Mouse (Mus musculus) midbrain, embryonic 11.5 days (tissue): ENCODE results near the gene Zcchc2. TPM values are rescaled to one million over a fixed set of nuclear protein-coding genes. Genes with fewer than 3 reads are reported as not detected.

Experiments used
- ATAC-seq: fragments of 200-750 bp; cut with Nextera tagmentation; 2 replicates; pipeline ENCODE4 v1.8.0; 2017; ENCODE audit warnings: moderate TSS enrichment, moderate library complexity; ENCODE audit not compliant: low FRiP score
- DNase-seq: peaks from one replicate; pipeline ENCODE4 v3.0.0; 2015; ENCODE audit warnings: low spot score; ENCODE audit errors: missing footprints
- H3K27ac ChIP-seq: fragments of 300-500 bp; sonication (generic); 2 replicates; pipeline ENCODE4 v1.5.1; 2014; ENCODE audit warnings: low read depth, low read length
- H3K27me3 ChIP-seq: fragments of 300-500 bp; sonication (generic); 2 replicates; pipeline ENCODE4 v1.6.1; 2014; ENCODE audit warnings: mild to moderate bottlenecking, low read length, moderate library complexity, mixed read lengths; ENCODE audit not compliant: control insufficient read depth, insufficient read depth
- H3K36me3 ChIP-seq: fragments of 300-500 bp; sonication (generic); 2 replicates; pipeline ENCODE4 v1.6.1; 2014; ENCODE audit warnings: mild to moderate bottlenecking, low read length, moderate library complexity, mixed read lengths; ENCODE audit not compliant: control insufficient read depth, insufficient read depth
- H3K4me1 ChIP-seq: fragments of 300-500 bp; sonication (generic); 2 replicates; pipeline ENCODE4 v1.6.1; 2014; ENCODE audit warnings: low read length; ENCODE audit not compliant: control insufficient read depth, insufficient read depth
- H3K4me2 ChIP-seq: fragments of 300-500 bp; sonication (generic); 2 replicates; pipeline ENCODE4 v1.6.1; 2014; ENCODE audit warnings: mild to moderate bottlenecking, moderate library complexity
- H3K4me3 ChIP-seq: fragments of 300-500 bp; sonication (generic); 2 replicates; pipeline ENCODE4 v1.5.1; 2014; ENCODE audit warnings: low read depth, low read length
- H3K9ac ChIP-seq: fragments of 300-500 bp; sonication (generic); 2 replicates; pipeline ENCODE4 v1.6.1; 2014; ENCODE audit warnings: low read length
- H3K9me3 ChIP-seq: fragments of 300-500 bp; sonication (generic); 2 replicates; pipeline ENCODE4 v1.6.1; 2016; ENCODE audit warnings: low read length; ENCODE audit not compliant: control insufficient read depth
- WGBS: fragments of 180-500 bp; shearing (Covaris S2); extraction: QIAGEN DNeasy Blood & Tissue Kit; methylation state at CpG from one replicate; pipeline ENCODE4 v1.1.7; 2014; 5-methylcytosine and 5-hydroxymethylcytosine counted together
- polyA plus RNA-seq: library from polyadenylated mRNA; unstranded; fragments of >200 nt; fragmentation: Nextera tagmentation; extraction: Ambion mirVana; gene quantifications from 2 replicates; pipeline ENCODE4 v1.2.1, GENCODE M21; 2014

Gene Zcchc2
- polyA plus RNA-seq, 1 experiment from 2014 or later, result 1.7 TPM

GRCm38 (mm10) chr1:106022998-106023397, 32.8 kb downstream of the Zcchc2 start:
- Histone ChIP-seq H3K4me2 (no peak overlapping the region), H3K9me3 (no peaks in the 10 kb centered on the region), H3K4me3 (no peak overlapping the region), H3K27ac (no peak overlapping the region), H3K27me3 (no peaks in the 10 kb centered on the region), H3K4me1 (no peaks in the 10 kb centered on the region), H3K36me3 (peaks cover 2% of the 10 kb centered on the region; the same call in 1 of the 2 replicates), H3K9ac (no peak overlapping the region)
- DNase-seq (no peak), ATAC-seq (no peak)
- WGBS, result 92% methylated on average over 1 of the region's 1 CpGs

GRCm38 (mm10) chr1:106024254-106024653, 34.0 kb downstream of the Zcchc2 start:
- Histone ChIP-seq H3K27me3 (no peaks in the 10 kb centered on the region), H3K27ac (no peak overlapping the region), H3K9ac (no peak overlapping the region), H3K4me3 (no peak overlapping the region), H3K36me3 (no peaks in the 10 kb centered on the region; the same call in 1 of the 2 replicates), H3K4me2 (no peak overlapping the region), H3K9me3 (no peaks in the 10 kb centered on the region), H3K4me1 (no peaks in the 10 kb centered on the region)
- WGBS, result 94% methylated on average over 2 of the region's 2 CpGs
- no peak for DNase-seq
- no peak for ATAC-seq

GRCm38 (mm10) chr1:106024778-106025177, 34.6 kb downstream of the Zcchc2 start:
- no peak overlapping the region for H3K4me2 ChIP-seq
- WGBS, result 93% methylated on average over 3 of the region's 3 CpGs
- DNase-seq, result no peak
- no peaks in the 10 kb centered on the region for H3K9me3 ChIP-seq
- no peaks in the 10 kb centered on the region for H3K4me1 ChIP-seq
- no peak overlapping the region for H3K27ac ChIP-seq
- no peaks in the 10 kb centered on the region for H3K27me3 ChIP-seq
- no peak for ATAC-seq
- no peak overlapping the region for H3K9ac ChIP-seq
- H3K36me3 ChIP-seq, result no peaks in the 10 kb centered on the region; the same call in 1 of the 2 replicates
- H3K4me3 ChIP-seq, result no peak overlapping the region

GRCm38 (mm10) chr1:106029769-106030168, 39.6 kb downstream of the Zcchc2 start:
- Histone ChIP-seq H3K9me3 (no peaks in the 10 kb centered on the region), H3K36me3 (no peaks in the 10 kb centered on the region; the same call in 1 of the 2 replicates), H3K27ac (no peak overlapping the region), H3K4me2 (no peak overlapping the region), H3K27me3 (no peaks in the 10 kb centered on the region), H3K4me1 (no peaks in the 10 kb centered on the region), H3K9ac (no peak overlapping the region), H3K4me3 (no peak overlapping the region)
- WGBS, result 93% methylated on average over 15 of the region's 15 CpGs
- ATAC-seq, result no peak
- no peak for DNase-seq

GRCm38 (mm10) chr1:106030331-106030730, 40.1 kb downstream of the Zcchc2 start:
- Histone ChIP-seq H3K9me3 (no peaks in the 10 kb centered on the region), H3K27ac (no peak overlapping the region), H3K4me3 (no peak overlapping the region), H3K4me2 (no peak overlapping the region), H3K9ac (no peak overlapping the region), H3K27me3 (no peaks in the 10 kb centered on the region), H3K36me3 (no peaks in the 10 kb centered on the region; the same call in 1 of the 2 replicates), H3K4me1 (no peaks in the 10 kb centered on the region)
- no peak for DNase-seq
- 86% methylated on average over 10 of the region's 10 CpGs for WGBS
- no peak for ATAC-seq

GRCm38 (mm10) chr1:106030886-106031285, 40.7 kb downstream of the Zcchc2 start:
- no peak for DNase-seq
- no peak for ATAC-seq
- Histone ChIP-seq H3K9me3 (no peaks in the 10 kb centered on the region), H3K4me2 (no peak overlapping the region), H3K36me3 (no peaks in the 10 kb centered on the region; the same call in 1 of the 2 replicates), H3K27me3 (no peaks in the 10 kb centered on the region), H3K9ac (no peak overlapping the region), H3K27ac (no peak overlapping the region), H3K4me3 (no peak overlapping the region), H3K4me1 (no peaks in the 10 kb centered on the region)
- 94% methylated on average over 2 of the region's 2 CpGs for WGBS

- WGBS, result 73% methylated on average over 6 of the region's 6 CpGs
Observed at GRCm38 (mm10) chr1:106031908-106032307, 41.7 kb downstream of the Zcchc2 start.

GRCm38 (mm10) chr1:106034776-106035175, 44.6 kb downstream of the Zcchc2 start:
- ATAC-seq, result no peak
- 78% methylated on average over 7 of the region's 7 CpGs for WGBS

More at GRCm38 (mm10) chr1:106031908-106032307, 41.7 kb downstream of the Zcchc2 start:
- Histone ChIP-seq H3K4me2 (no peak overlapping the region), H3K9ac (no peak overlapping the region), H3K27ac (no peak overlapping the region), H3K27me3 (no peaks in the 10 kb centered on the region), H3K9me3 (no peaks in the 10 kb centered on the region), H3K4me1 (no peaks in the 10 kb centered on the region), H3K36me3 (no peaks in the 10 kb centered on the region; the same call in 1 of the 2 replicates), H3K4me3 (no peak overlapping the region)
- no peak for ATAC-seq
- DNase-seq, result no peak

GRCm38 (mm10) chr1:106036861-106037599, 46.8 kb downstream of the Zcchc2 start:
- DNase-seq (peak; percentile 96), ATAC-seq (peak; percentile 81)
- Histone ChIP-seq H3K27me3 (no peaks in the 10 kb centered on the region), H3K4me2 (no peak overlapping the region), H3K4me1 (no peaks in the 10 kb centered on the region), H3K36me3 (no peaks in the 10 kb centered on the region), H3K27ac (no peak overlapping the region), H3K9me3 (no peaks in the 10 kb centered on the region), H3K9ac (no peak overlapping the region), H3K4me3 (no peak overlapping the region)
- WGBS, result 65% methylated on average over 19 of the region's 19 CpGs

More at GRCm38 (mm10) chr1:106034776-106035175, 44.6 kb downstream of the Zcchc2 start:
- DNase-seq, result no peak
- Histone ChIP-seq H3K9me3 (no peaks in the 10 kb centered on the region), H3K9ac (no peak overlapping the region), H3K4me2 (no peak overlapping the region), H3K27me3 (no peaks in the 10 kb centered on the region), H3K4me3 (no peak overlapping the region), H3K27ac (no peak overlapping the region), H3K4me1 (no peaks in the 10 kb centered on the region), H3K36me3 (no peaks in the 10 kb centered on the region; the same call in 1 of the 2 replicates)
